Mouse (Mus musculus) kidney, postnatal 14 days (tissue): Measurements from ENCODE around the gene Aff1.
A peak's percentile ranks its signal among the peaks of the same experiment; 100 is the strongest.

Experiments
- DNase-seq: peaks from one replicate; pipeline ENCODE4 v3.0.0; 2022; ENCODE audit warnings: mixed read lengths

The Aff1 gene

GRCm38 (mm10) chr5:103774703-103775333, 82.6 kb downstream of the Aff1 start:
- DNase-seq: no peak

- peak; percentile 70 for DNase-seq
These were observed 83.3 kb downstream of the Aff1 start for GRCm38 (mm10) chr5:103775429-103775828.

GRCm38 (mm10) chr5:103776842-103777241, 84.7 kb downstream of the Aff1 start:
- no peak for DNase-seq

GRCm38 (mm10) chr5:103777446-103777845, 85.3 kb downstream of the Aff1 start:
- DNase-seq: no peak

- peak; percentile 84 for DNase-seq
These were observed 86.3 kb downstream of the Aff1 start for GRCm38 (mm10) chr5:103778314-103779117.

- DNase-seq: no peak
These were observed 87.7 kb downstream of the Aff1 start for GRCm38 (mm10) chr5:103779836-103780235.

- no peak for DNase-seq
These were observed 88.1 kb downstream of the Aff1 start for GRCm38 (mm10) chr5:103780266-103780665.

- DNase-seq: peak; percentile 58
These were observed 88.7 kb downstream of the Aff1 start for GRCm38 (mm10) chr5:103780836-103781235.

- no peak for DNase-seq
These were observed 91.0 kb downstream of the Aff1 start for GRCm38 (mm10) chr5:103783086-103783668.

- DNase-seq: no peak
These were observed 93.9 kb downstream of the Aff1 start for GRCm38 (mm10) chr5:103786096-103786495.

GRCm38 (mm10) chr5:103788476-103788875, 96.3 kb downstream of the Aff1 start:
- peak; percentile 68 for DNase-seq

GRCm38 (mm10) chr5:103788976-103789375, 96.8 kb downstream of the Aff1 start:
- peak; percentile 70 for DNase-seq

GRCm38 (mm10) chr5:103789619-103790116, 97.5 kb downstream of the Aff1 start:
- no peak for DNase-seq

- no peak for DNase-seq
These were observed 99.6 kb downstream of the Aff1 start for GRCm38 (mm10) chr5:103791741-103792140.

- DNase-seq: no peak
These were observed 102.9 kb downstream of the Aff1 start for GRCm38 (mm10) chr5:103795121-103795520.

GRCm38 (mm10) chr5:103796035-103796434, 103.9 kb downstream of the Aff1 start:
- no peak for DNase-seq

- DNase-seq: no peak
These were observed 105.6 kb downstream of the Aff1 start for GRCm38 (mm10) chr5:103797774-103798173.

GRCm38 (mm10) chr5:103799438-103799837, 107.3 kb downstream of the Aff1 start:
- DNase-seq: no peak

GRCm38 (mm10) chr5:103800009-103800408, 107.8 kb downstream of the Aff1 start:
- DNase-seq: no peak

GRCm38 (mm10) chr5:103803386-103803785, 111.2 kb downstream of the Aff1 start:
- DNase-seq: no peak

- peak; percentile 85 for DNase-seq
These were observed 111.9 kb downstream of the Aff1 start for GRCm38 (mm10) chr5:103803927-103804590.

GRCm38 (mm10) chr5:103806851-103807578, 114.8 kb downstream of the Aff1 start:
- no peak for DNase-seq
